Mouse (Mus musculus) MN1 (cell line): ENCODE results near the gene Ripor3.

ENCODE experiments used
- DNase-seq: peaks from one replicate; pipeline ENCODE4 v3.0.0-alpha.2; 2016; ENCODE audit warnings: low spot score

The Ripor3 gene

GRCm38 (mm10) chr2:167954928-167955327, 55.5 kb downstream of the Ripor3 start:
- no peak for DNase-seq

GRCm38 (mm10) chr2:167953819-167954218, 56.6 kb downstream of the Ripor3 start:
- no peak for DNase-seq

DNA sequence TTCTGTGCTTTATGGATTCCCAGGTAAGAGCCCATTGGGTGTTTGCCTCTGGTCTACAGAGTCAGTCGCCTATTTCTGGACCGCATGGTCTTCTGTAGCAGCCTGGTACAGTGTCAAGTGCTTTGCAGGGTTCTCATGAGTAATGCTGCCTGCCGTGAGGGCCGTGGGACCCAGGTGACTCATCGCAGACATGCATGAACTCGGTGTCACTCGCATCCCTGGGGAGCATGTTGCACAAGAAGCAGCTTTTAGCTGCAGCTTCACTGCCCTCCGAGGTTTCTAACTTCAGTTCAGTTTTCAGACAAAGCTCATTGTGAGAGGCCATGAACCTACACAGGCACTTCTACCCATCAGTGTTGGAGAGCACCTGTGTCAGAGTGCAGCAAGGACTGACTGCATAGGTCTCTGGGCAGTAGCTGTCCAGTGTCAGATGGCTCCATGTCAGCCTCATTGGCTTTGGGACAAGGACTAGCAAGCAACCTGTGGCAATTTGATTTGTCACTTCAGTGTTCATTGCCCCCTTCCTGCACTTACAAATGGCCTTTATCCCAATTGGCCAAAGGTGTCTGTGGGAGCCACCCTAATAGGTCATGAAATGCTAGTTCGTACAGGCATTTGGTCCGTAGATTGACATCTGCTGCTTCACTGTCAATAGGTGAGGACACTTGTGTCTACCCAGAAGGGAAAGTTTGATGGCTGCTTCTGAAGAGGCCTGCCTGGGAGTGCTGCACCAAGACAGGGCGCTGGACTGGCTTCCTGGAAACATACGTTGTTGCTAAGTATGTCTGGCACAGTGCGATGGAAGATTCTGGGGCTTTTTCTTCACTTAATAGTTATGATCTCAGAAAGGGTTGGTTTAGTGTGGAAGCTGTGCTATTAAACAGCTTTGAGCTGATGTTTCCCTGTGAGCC, 58.9 kb downstream of the Ripor3 start:
- DNase-seq, result peak; percentile 74

DNA sequence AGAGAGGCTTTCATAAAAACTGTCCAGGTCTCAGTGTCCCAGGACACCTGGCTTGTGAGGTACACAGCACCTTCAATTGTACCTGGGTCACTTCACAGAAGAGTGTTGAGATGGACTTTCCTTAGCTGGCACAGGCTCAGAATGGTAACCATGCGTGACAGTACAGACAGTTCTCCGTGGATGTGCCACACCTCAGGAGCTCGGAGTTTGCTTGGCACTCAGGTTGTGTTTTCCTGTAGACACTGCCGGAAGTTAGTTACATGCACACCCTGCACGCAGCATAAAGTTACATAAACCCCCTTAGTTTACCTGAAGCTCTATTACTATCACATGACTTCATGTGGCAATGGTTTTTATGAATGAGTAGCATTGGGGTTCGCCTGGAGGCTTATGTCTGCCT, 59.7 kb downstream of the Ripor3 start:
- DNase-seq, result no peak

DNA sequence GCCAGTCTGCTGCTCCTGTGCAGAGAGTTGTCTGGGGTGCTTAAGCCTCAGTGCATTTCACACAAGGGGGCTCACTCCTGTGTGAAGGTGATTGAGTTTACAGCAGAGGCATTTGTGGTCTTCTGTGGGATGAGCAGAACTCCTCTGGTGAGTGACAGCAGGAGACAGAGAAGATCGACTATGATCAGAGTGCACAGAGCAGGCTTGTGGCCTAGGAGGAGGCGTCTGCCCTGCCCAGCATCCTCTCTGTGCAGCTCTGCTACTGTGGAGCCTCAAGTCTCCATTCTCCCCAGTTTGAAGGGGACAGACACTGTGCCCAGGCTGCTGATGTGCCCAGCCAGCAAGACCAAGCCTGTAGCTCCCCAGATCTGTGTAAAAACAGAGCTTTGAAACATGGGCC, 60.6 kb downstream of the Ripor3 start:
- DNase-seq, result no peak

DNA sequence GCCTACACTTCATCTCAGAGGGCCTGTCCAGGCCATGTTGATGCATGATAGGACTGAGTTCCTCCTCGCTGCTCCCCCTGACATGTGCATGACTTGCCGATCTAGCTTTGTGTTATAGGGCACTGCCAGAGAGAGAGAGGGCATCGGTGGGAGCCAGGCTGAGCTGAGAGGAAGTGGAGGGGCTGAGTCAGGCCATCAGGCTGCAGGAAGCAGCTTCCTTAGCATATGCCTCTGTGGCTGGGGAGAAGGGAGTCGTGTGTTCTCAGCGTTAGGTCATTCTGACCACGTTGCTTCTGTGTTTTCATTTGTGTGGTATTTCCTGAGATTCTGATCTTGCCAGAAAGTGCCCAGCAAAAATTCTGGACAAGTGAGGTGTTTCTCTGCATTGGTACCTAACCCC, 61.2 kb downstream of the Ripor3 start:
- DNase-seq, result no peak

DNA sequence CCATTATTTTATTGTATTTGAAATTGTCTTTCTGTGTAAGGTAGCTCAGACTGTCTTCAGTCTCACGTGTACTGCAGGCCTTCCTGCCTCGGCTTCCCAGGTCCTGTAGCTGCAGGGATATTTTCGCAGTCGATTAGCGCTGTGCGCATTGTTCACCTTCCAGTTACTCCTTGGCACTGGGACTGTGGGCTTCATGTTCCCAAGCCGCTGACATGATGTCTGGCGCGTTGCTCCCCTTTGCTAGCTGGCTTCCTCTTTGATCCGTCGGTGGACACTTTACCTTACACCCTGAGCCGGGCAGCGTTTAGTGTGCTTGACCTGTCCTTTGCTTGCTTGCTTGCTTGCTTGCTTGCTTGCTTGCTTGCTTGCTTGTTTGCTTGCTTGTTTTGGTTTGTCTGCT, 61.9 kb downstream of the Ripor3 start:
- no peak for DNase-seq

GRCm38 (mm10) chr2:167948047-167948446, 62.4 kb downstream of the Ripor3 start:
- DNase-seq, result no peak

GRCm38 (mm10) chr2:167947251-167947650, 63.2 kb downstream of the Ripor3 start:
- DNase-seq, result no peak

DNA sequence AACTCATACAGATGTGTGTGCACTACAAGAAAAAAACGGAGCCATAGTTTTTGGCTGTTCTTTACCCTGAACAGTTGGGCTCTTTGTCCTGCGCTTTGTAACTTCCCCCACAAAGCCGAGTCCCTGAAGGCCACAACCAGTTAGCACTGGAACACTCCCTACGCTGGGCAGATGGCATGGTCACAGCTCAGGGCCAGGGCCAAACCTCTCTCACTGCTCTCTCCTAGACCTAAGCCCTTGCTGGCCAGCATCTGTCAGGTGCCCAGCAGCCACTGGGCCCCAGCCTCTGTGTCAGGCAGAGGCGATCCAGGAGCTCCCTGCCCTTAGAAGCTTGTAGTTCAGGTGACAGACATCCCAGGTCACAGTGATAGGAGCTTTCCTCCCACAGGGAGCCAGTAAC, 65.0 kb downstream of the Ripor3 start:
- DNase-seq, result no peak

DNA sequence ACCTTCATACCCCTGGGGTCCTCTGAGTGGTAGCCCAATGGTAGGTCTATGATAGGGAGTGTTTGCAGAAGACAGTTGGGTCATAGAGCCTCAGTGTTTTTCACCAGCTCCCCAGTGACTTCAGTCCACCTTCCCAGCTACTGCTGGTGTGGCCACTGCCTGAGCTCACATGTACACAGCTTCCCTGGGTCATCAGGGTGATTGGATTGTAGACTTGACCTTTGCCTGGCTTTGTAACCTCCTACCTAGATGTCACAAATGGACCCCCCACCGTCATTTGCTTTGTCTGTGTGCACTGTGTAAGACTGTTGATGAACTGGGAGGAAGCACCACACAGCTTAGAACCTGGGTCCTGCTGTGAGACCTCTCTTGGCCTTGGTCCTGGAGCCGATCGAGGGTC, 66.2 kb downstream of the Ripor3 start:
- no peak for DNase-seq

DNA sequence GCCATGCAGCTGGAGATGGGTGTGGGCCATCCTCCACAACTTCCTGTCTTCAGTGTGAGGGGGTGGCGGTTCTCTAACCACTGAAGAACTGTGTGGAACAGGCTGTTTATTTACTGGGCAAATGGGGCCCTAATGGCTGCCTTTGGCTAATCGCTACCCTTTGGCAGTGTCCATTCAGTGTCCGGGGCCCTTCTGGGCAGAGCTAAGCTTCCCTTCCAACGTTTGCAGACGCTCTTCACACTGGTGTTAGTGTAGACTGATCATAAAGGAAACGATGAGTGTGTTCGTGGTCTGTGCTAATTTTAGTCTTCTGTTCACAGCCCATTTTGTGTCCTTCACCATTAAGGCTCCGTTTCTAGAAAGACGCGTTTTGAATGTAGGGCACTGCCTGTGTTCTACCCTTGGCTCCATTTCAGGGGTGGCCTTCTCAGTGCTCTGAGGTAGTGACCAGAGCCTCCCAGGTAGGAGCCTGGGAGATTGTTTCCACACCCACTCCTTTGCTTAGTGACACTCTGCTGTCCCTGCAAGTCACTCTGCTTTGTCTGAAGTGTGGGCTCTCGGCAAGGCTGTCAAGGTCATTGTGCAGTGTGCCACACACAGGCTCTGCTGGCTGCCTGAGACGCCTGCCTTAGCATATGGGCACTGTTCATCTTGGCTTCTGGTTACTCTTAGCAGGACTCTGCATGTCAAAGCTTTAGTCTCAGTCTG, 67.3 kb downstream of the Ripor3 start:
- DNase-seq, result no peak

DNA sequence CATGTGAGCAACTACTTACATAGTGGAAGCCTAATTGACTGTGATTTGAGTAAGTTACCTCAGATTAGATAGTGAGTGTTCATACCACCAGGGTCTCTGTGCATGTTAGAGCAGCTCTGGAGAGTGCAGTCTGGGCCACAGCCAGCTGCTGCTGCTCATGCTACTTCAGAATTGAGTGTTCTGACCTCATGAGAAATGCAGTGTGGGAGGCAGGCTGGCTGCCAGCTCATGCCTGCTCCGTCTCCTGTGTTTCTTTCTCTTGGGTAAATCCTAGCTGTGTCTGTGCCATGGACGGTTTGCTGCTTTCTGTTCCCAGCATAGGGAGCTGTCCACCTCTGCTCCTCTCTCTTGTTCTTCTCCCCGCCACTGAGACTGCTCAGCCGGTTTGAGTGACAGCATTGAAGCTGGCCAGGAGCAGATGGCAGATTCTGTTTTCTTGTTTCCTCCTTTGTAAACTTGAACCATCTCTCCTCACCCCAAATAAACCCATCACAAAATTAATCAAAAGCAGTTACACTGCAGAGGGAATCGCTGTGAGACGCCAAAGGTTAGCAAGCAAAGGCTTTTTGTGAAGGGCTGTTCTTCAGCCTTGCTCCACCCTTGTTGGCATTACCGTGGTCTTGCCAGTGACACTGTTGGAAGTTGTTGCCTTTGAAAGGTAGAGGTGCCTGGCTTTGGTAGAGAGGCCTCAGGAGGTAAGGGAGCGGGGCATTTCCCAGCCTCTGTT, 68.1 kb downstream of the Ripor3 start:
- DNase-seq, result peak; percentile 72

GRCm38 (mm10) chr2:167941745-167942176, 68.7 kb downstream of the Ripor3 start:
- no peak for DNase-seq

DNA sequence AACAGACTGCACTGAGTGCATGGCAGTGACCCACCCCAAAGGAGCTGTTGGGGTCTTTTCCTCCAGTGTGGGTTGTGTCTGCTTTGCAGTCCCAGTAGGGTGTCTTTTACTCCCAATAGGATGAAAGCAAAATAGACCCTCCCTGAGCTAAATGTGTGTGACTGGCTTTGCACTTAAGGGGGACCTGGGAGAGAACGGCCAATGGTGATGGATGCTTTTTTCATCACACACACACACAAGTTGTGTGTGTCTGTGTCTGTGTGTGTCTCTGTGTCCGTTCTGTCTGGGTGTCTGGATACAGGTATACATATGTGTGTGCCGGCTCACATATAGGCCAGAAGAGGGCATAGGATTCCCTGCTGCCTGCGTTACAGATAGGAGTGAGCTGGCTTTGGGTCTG, 69.1 kb downstream of the Ripor3 start:
- no peak for DNase-seq

GRCm38 (mm10) chr2:167940636-167941035, 69.8 kb downstream of the Ripor3 start:
- DNase-seq, result no peak

- DNase-seq, result no peak
Measured at GRCm38 (mm10) chr2:167939632-167940399, 70.6 kb downstream of the Ripor3 start.

DNA sequence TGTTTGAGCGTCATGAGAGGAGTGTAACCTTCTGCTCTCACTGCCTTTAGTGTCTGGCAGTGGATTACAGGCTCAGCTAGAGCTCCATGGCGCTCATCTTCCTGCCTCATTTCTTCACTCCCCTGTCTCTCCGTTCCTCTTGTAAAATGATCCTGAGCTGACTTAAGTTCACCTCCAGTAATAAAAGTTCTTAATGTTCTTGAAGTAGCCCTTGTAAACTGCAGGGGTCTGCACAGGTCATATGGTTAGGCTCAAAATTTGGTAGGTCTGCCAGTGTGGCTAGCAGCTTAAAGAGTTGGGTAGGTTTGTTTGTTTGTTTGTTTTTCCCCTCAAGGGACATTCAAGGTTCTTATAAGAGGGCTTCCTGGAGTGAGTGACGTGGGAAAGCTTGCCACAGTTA, 71.2 kb downstream of the Ripor3 start:
- DNase-seq, result no peak

DNA sequence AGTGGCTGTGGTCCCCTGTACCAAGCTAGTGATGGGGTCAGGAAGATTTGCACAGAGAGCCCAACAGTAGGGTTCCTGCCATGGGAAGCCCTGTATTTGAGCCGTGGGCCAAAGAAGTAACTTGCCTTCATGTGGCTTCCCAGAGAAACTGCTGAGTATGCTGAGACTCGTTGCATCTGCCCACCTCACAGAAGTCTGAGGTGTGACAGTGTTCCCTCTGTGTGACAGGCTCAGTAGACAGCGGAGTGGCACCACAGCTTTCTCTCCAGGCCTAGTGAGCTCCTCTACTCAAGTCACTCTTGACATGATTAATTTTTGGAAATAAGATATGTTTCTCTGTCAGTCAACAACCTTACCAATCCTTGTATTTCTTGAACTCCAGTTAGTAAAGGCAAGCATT, 71.6 kb downstream of the Ripor3 start:
- DNase-seq, result no peak

- DNase-seq, result no peak
Measured at GRCm38 (mm10) chr2:167935956-167936355, 74.5 kb downstream of the Ripor3 start.

- DNase-seq, result no peak
Measured at GRCm38 (mm10) chr2:167933397-167933796, 77.0 kb downstream of the Ripor3 start.

- peak; percentile 55 for DNase-seq
Measured at GRCm38 (mm10) chr2:167932727-167933231, 77.6 kb downstream of the Ripor3 start.
